Mouse (Mus musculus): ENCODE measurements around the gene Gm45234.
A peak's percentile ranks its signal among the peaks of the same experiment; 100 is the strongest.

DNA sequence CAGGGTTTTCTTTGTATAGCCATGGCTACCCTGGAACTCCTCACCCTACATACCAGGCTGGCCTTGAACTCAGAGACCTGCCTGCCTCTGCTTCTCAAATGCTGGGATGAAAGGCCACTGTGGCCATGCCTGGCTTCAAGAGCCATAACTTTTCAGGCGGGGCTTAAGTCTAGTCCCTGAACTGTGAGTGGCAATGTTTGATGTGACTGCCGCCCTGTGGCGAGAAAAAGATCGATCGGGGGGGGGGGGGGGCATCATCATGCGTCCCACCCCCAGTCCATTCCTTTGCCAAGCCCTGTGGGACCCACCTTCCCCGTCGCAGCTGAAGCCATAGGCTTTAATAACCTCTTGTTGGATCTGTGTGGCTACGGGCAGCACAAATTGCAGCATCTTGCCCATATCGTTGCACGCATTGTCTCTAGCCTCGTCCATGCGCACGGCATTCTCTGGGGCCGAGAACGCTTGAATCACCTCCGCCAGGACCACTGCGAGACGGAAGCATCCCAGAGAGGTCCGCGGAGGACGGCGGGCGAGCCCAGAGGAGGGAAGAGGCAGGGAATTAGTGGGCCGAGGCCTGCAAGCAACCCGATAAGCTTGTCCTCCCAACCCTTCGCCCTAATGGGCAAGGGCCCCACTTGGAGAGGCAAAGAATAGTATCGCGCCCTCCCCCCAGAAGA, 15.5 kb downstream of the Gm45234 start:
- TF ChIP-seq CTCF (IDR thresholded peaks at IDR 0.05; ENCODE audit: borderline replicate concordance, extremely low read depth, insufficient read depth, insufficient read length) (peak; percentile 34; the same call in 1 of the 2 replicates), POLR2A (IDR thresholded peaks at IDR 0.05; ENCODE audit: borderline replicate concordance, extremely low read depth, insufficient read depth, insufficient read length, poor library complexity, severe bottlenecking) (no peak)
